Mouse (Mus musculus) limb, embryonic 14.5 days (tissue): ENCODE data around the gene Emid1. TPM values are rescaled to one million over a fixed set of nuclear protein-coding genes. Genes with fewer than 3 reads are reported as not detected.
A peak's percentile ranks its signal among the peaks of the same experiment; 100 is the strongest.
"Not testable (repeated sequence)": the region's sequence is repeated elsewhere in the genome, so short reads cannot be mapped to it uniquely, and the experiment has no call there.

Experiments
- ATAC-seq: fragments of 200-750 bp; cut with Nextera tagmentation; 2 replicates; pipeline ENCODE4 v1.8.0; 2017; ENCODE audit warnings: low read depth, moderate number of reproducible peaks, moderate TSS enrichment; ENCODE audit not compliant: low FRiP score
- DNase-seq: peaks from one replicate; pipeline ENCODE4 v3.0.0-alpha.2; 2015; ENCODE audit warnings: low spot score
- H3K27ac ChIP-seq: fragments of 300-500 bp; sonication (generic); replicated peaks from 2 replicates; pipeline ENCODE4 v1.5.1; 2014; ENCODE audit warnings: low read depth, mild to moderate bottlenecking, low read length, moderate library complexity, mixed read lengths
- H3K27me3 ChIP-seq: fragments of 300-500 bp; sonication (generic); 2 replicates; pipeline ENCODE4 v1.6.1; 2014; ENCODE audit warnings: low read length, mixed read lengths; ENCODE audit not compliant: control insufficient read depth, insufficient read depth
- H3K36me3 ChIP-seq: fragments of 300-500 bp; sonication (generic); 2 replicates; pipeline ENCODE4 v1.6.1; 2014; ENCODE audit warnings: mild to moderate bottlenecking, low read length, moderate library complexity, mixed read lengths; ENCODE audit not compliant: control insufficient read depth, insufficient read depth
- H3K4me1 ChIP-seq: fragments of 300-500 bp; sonication (generic); 2 replicates; pipeline ENCODE4 v1.6.1; 2014; ENCODE audit warnings: antibody characterized with exemption, low read length, mixed read lengths; ENCODE audit not compliant: control insufficient read depth, insufficient read depth
- H3K4me2 ChIP-seq: fragments of 300-500 bp; sonication (generic); replicated peaks from 2 replicates; pipeline ENCODE4 v1.6.1; 2014; ENCODE audit warnings: low read depth, mild to moderate bottlenecking, low read length, moderate library complexity; ENCODE audit not compliant: severe bottlenecking
- H3K4me3 ChIP-seq: fragments of 300-500 bp; sonication (generic); replicated peaks from 2 replicates; pipeline ENCODE4 v1.5.1; 2014; ENCODE audit warnings: low read length
- H3K9ac ChIP-seq: fragments of 300-500 bp; sonication (generic); 2 replicates; pipeline ENCODE4 v1.6.1; 2014; ENCODE audit warnings: mild to moderate bottlenecking, low read depth, low read length, moderate library complexity; ENCODE audit not compliant: severe bottlenecking
- H3K9me3 ChIP-seq: fragments of 300-500 bp; sonication (generic); 2 replicates; pipeline ENCODE4 v1.6.1; 2016; ENCODE audit warnings: low read length; ENCODE audit not compliant: control insufficient read depth
- POLR2A ChIP-seq: fragments of 200-500 bp; IDR thresholded peaks from 2 replicates; pipeline ENCODE4 v1.8.0; 2012; ENCODE audit warnings: inconsistent platforms, mild to moderate bottlenecking, moderate library complexity, borderline replicate concordance; ENCODE audit not compliant: insufficient read depth, insufficient read length; ENCODE audit errors: extremely low read depth
- WGBS: fragments of 180-500 bp; shearing (Covaris S2); extraction: QIAGEN DNeasy Blood & Tissue Kit; methylation state at CpG from one replicate; pipeline ENCODE4 v1.1.7; 2014; 5-methylcytosine and 5-hydroxymethylcytosine counted together
- polyA plus RNA-seq, 2 experiments: library from polyadenylated mRNA; depleted of rRNA in 1 of 2; stranded (reverse) in 1 of 2; unstranded in 1 of 2; fragments of >200 nt; fragmentation: Nextera tagmentation in 1 of 2; extraction: Ambion mirVana in 1 of 2; gene quantifications; 2 replicates each; pipeline versions ENCODE4 v1.2.1 to v1.2.3; 2012 to 2014

The Emid1 gene
- polyA plus RNA-seq, 2 experiments = 25.3 to 32.2 TPM

GRCm38 (mm10) chr11:5096480-5097020 is 55.5 kb downstream of the Emid1 start:
- H3K36me3 ChIP-seq = peaks cover 15% of the 10 kb centered on the region
- H3K27me3 ChIP-seq = no peaks in the 10 kb centered on the region
- H3K4me3 ChIP-seq = peak overlapping the region; percentile 100
- H3K4me1 ChIP-seq = peaks cover 25% of the 10 kb centered on the region
- no peak for DNase-seq
- no peak overlapping the region for H3K9ac ChIP-seq
- WGBS = 70% methylated on average over 8 of the region's 8 CpGs
- H3K9me3 ChIP-seq = no peaks in the 10 kb centered on the region
- no peak overlapping the region for H3K27ac ChIP-seq
- peak overlapping the region; percentile 81 for H3K4me2 ChIP-seq
- TF ChIP-seq POLR2A = no peak
- no peak for ATAC-seq

- DNase-seq (no peak), ATAC-seq (no peak)
- Histone ChIP-seq H3K4me3 (no peak overlapping the region), H3K27me3 (no peaks in the 10 kb centered on the region), H3K36me3 (peaks cover 22% of the 10 kb centered on the region), H3K9me3 (no peaks in the 10 kb centered on the region), H3K4me2 (no peak overlapping the region), H3K4me1 (peaks cover 20% of the 10 kb centered on the region), H3K9ac (no peak overlapping the region), H3K27ac (no peak overlapping the region)
- WGBS = 76% methylated on average over 5 of the region's 5 CpGs
- TF ChIP-seq POLR2A = no peak
Measured at GRCm38 (mm10) chr11:5095877-5096276, 56.2 kb downstream of the Emid1 start.

GRCm38 (mm10) chr11:5091706-5092105 is 60.4 kb downstream of the Emid1 start:
- Histone ChIP-seq H3K36me3 (peaks cover 61% of the 10 kb centered on the region), H3K27ac (no peak overlapping the region), H3K4me3 (no peak overlapping the region), H3K27me3 (no peaks in the 10 kb centered on the region), H3K4me2 (no peak overlapping the region), H3K4me1 (peaks cover 7% of the 10 kb centered on the region), H3K9me3 (no peaks in the 10 kb centered on the region), H3K9ac (no peak overlapping the region)
- no peak for TF ChIP-seq POLR2A
- DNase-seq = peak; percentile 18
- 50% methylated on average over 2 of the region's 2 CpGs for WGBS
- no peak for ATAC-seq

- 89% methylated on average over 1 of the region's 1 CpGs for WGBS
Measured at GRCm38 (mm10) chr11:5089147-5089546, 62.9 kb downstream of the Emid1 start.

GRCm38 (mm10) chr11:5076843-5077242 is 75.2 kb downstream of the Emid1 start:
- DNase-seq, ATAC-seq, H3K27ac ChIP-seq, H3K4me2 ChIP-seq, H3K9me3 ChIP-seq, H3K4me1 ChIP-seq, H3K4me3 ChIP-seq, H3K9ac ChIP-seq, H3K27me3 ChIP-seq: not testable (repeated sequence)
- peaks cover 80% of the 10 kb centered on the region for H3K36me3 ChIP-seq
- 85% methylated on average over 3 of the region's 5 CpGs for WGBS

More at GRCm38 (mm10) chr11:5089147-5089546, 62.9 kb downstream of the Emid1 start:
- DNase-seq = no peak
- no peak for TF ChIP-seq POLR2A
- ATAC-seq = no peak
- Histone ChIP-seq H3K4me2 (no peak overlapping the region), H3K4me1 (no peaks in the 10 kb centered on the region; the same call in 1 of the 2 replicates), H3K9ac (no peak overlapping the region), H3K27me3 (no peaks in the 10 kb centered on the region), H3K9me3 (no peaks in the 10 kb centered on the region), H3K36me3 (peaks cover 86% of the 10 kb centered on the region), H3K4me3 (no peak overlapping the region), H3K27ac (no peak overlapping the region)

GRCm38 (mm10) chr11:5075760-5076159 is 76.3 kb downstream of the Emid1 start:
- no peak overlapping the region for H3K4me3 ChIP-seq
- ATAC-seq (no peak), DNase-seq (no peak)
- H3K4me1 ChIP-seq = no peaks in the 10 kb centered on the region
- no peak for TF ChIP-seq POLR2A
- H3K36me3 ChIP-seq = peaks cover 84% of the 10 kb centered on the region
- H3K4me2 ChIP-seq = no peak overlapping the region
- H3K27ac ChIP-seq = no peak overlapping the region
- H3K9ac ChIP-seq = no peak overlapping the region
- no peaks in the 10 kb centered on the region for H3K27me3 ChIP-seq
- H3K9me3 ChIP-seq = no peaks in the 10 kb centered on the region
